Mouse (Mus musculus): Measurements from ENCODE around the gene Fam189a1.

Gene Fam189a1

GRCm38 (mm10) chr7:64729785-64730184 is 426.6 kb downstream of the Fam189a1 start:
- no peak for DNase-seq (ENCODE audit: low spot score in 2 of 2)

- no peak for DNase-seq (ENCODE audit: low spot score in 2 of 2)
These were observed 427.6 kb downstream of the Fam189a1 start for GRCm38 (mm10) chr7:64728816-64729215.

- no peak for DNase-seq (ENCODE audit: low spot score in 2 of 2)
These were observed 428.2 kb downstream of the Fam189a1 start for GRCm38 (mm10) chr7:64728181-64728591.

- DNase-seq (ENCODE audit: low spot score in 2 of 2): no peak
These were observed 430.2 kb downstream of the Fam189a1 start for GRCm38 (mm10) chr7:64725967-64726695.

GRCm38 (mm10) chr7:64724409-64724808 is 432.0 kb downstream of the Fam189a1 start:
- DNase-seq (ENCODE audit: low spot score in 2 of 2): no peak

GRCm38 (mm10) chr7:64723313-64723712 is 433.1 kb downstream of the Fam189a1 start:
- DNase-seq (ENCODE audit: low spot score in 2 of 2): no peak

GRCm38 (mm10) chr7:64716286-64716685 is 440.1 kb downstream of the Fam189a1 start:
- DNase-seq (ENCODE audit: low spot score in 2 of 2): no peak

- no peak for DNase-seq (ENCODE audit: low spot score in 2 of 2)
These were observed 446.7 kb downstream of the Fam189a1 start for GRCm38 (mm10) chr7:64709520-64710262.

GRCm38 (mm10) chr7:64708176-64708575 is 448.2 kb downstream of the Fam189a1 start:
- DNase-seq (ENCODE audit: low spot score in 2 of 2): no peak

Measured in heart, adult 9 months (tissue).